ENCODE assay signal across 31 mouse cellular contexts in genomic region chr11:43940501-43941202, GRCm38 (mm10). TPM values are rescaled to one million over a fixed set of nuclear protein-coding genes. Genes with fewer than 3 reads are reported as not detected.
DNase-seq lines count a peak whose midpoint lies in the region; ATAC-seq and TF ChIP-seq lines count a peak whose summit lies in the region.
"Had no signal": no experiment of that assay in that cellular context is flagged by ENCODE, and none has a peak within 500 bp of the region (broad histone marks: within the 10 kb centered on the region; RNA-seq: fewer than 3 reads in every experiment).

No protein-coding gene starts in this region.

- no peak for TF ChIP-seq POLR2A in kidney, adult 2 months (IDR thresholded peaks at IDR 0.05; ENCODE audit: low read depth, low read length)

- H3K4me1 ChIP-seq in lung, postnatal 0 days (ENCODE audit: insufficient read depth, low read depth, low read length), result no peaks in the 10 kb centered on the region
- H3K4me1 ChIP-seq in kidney, adult 2 months (ENCODE audit: control insufficient read depth, insufficient read depth, low read length), result no peaks in the 10 kb centered on the region
- H3K4me1 ChIP-seq: embryonic facial prominence, embryonic 13.5 days; forebrain, embryonic 10.5 days; forebrain, embryonic 15.5 days; hindbrain, embryonic 13.5 days; liver, embryonic 12.5 days; neural tube, embryonic 13.5 days had no signal

- no peaks in the 10 kb centered on the region for H3K27me3 ChIP-seq in lung, postnatal 0 days (replicated peaks; ENCODE audit: insufficient read depth, low read length)
- no peaks in the 10 kb centered on the region for H3K27me3 ChIP-seq in kidney, adult 2 months (replicated peaks; ENCODE audit: control insufficient read depth, insufficient read depth, low read length)
- H3K27me3 ChIP-seq: embryonic facial prominence, embryonic 13.5 days; forebrain, embryonic 15.5 days; hindbrain, embryonic 13.5 days; liver, embryonic 12.5 days; neural tube, embryonic 13.5 days had no signal

- no peak overlapping the region for H3K4me3 ChIP-seq in lung, postnatal 0 days (ENCODE audit: low read depth, low read length)
- H3K4me3 ChIP-seq in kidney, adult 2 months (ENCODE audit: insufficient read depth, low read depth, low read length), result no peak overlapping the region
- H3K4me3 ChIP-seq: embryonic facial prominence, embryonic 13.5 days; forebrain, embryonic 10.5 days; forebrain, embryonic 15.5 days; gastrocnemius, adult 2 months; hindbrain, embryonic 13.5 days; left cerebral cortex, adult 2 months; liver, embryonic 12.5 days; neural tube, embryonic 13.5 days had no signal

- peak; percentile 46 for TF ChIP-seq EP300 in lung, postnatal 0 days (IDR thresholded peaks at IDR 0.05)

- no peak overlapping the region for H3K9ac ChIP-seq in lung, postnatal 0 days (replicated peaks; ENCODE audit: low read depth)
- H3K9ac ChIP-seq: embryonic facial prominence, embryonic 13.5 days; forebrain, embryonic 15.5 days; hindbrain, embryonic 13.5 days; liver, embryonic 12.5 days; liver, postnatal 0 days; neural tube, embryonic 13.5 days had no signal

- no peak overlapping the region for H3K4me2 ChIP-seq in lung, postnatal 0 days (replicated peaks; ENCODE audit: low read depth, low read length)
- H3K4me2 ChIP-seq: embryonic facial prominence, embryonic 13.5 days; forebrain, embryonic 15.5 days; hindbrain, embryonic 13.5 days; liver, embryonic 12.5 days; neural tube, embryonic 13.5 days had no signal

- H3K9me3 ChIP-seq in lung, postnatal 0 days (ENCODE audit: low read length), result no peaks in the 10 kb centered on the region
- H3K9me3 ChIP-seq: embryonic facial prominence, embryonic 13.5 days; forebrain, embryonic 10.5 days; forebrain, embryonic 15.5 days; hindbrain, embryonic 13.5 days; liver, embryonic 12.5 days; neural tube, embryonic 13.5 days had no signal

- H3K27ac ChIP-seq in lung, postnatal 0 days (ENCODE audit: low read length), result no peak overlapping the region
- no peak overlapping the region for H3K27ac ChIP-seq in kidney, adult 2 months (ENCODE audit: insufficient read depth, low read depth, low read length)
- H3K27ac ChIP-seq: embryonic facial prominence, embryonic 13.5 days; forebrain, embryonic 10.5 days; forebrain, embryonic 15.5 days; gastrocnemius, adult 2 months; hindbrain, embryonic 13.5 days; left cerebral cortex, adult 2 months; liver, embryonic 12.5 days; neural tube, embryonic 13.5 days; stomach, postnatal 0 days had no signal

- peak; percentile 56 for DNase-seq in lung, postnatal 0 days (ENCODE audit: low spot score)
- no peak for DNase-seq in lung, postnatal 10 days
- peak; percentile 30 for DNase-seq in A20 (ENCODE audit: low read depth, low spot score)
- DNase-seq in kidney, adult 2 months, result no peak
- DNase-seq in embryo, embryonic 10.5 days (ENCODE audit: low spot score), result no peak
- DNase-seq: adrenal gland, adult 2 months; cerebellum, adult 8-10 months; cerebellum, postnatal 36 days; gastrocnemius, adult 2 months; gastrocnemius, postnatal 36 days; kidney, postnatal 14 days; layer of hippocampus, adult 9-11 months; left cerebral cortex, postnatal 4 days; liver, postnatal 0 days; lung, postnatal 4 days; right cerebral cortex, postnatal 4 days; thymus, adult 18-20 months; thymus, postnatal 25 days had no signal

- TF ChIP-seq CTCF in lung, postnatal 0 days (IDR thresholded peaks at IDR 0.05), result peak; percentile 12
- no peak for TF ChIP-seq CTCF in kidney, adult 2 months (conservative IDR thresholded peaks at IDR 0.05; ENCODE audit: insufficient read depth, insufficient read length, low read depth, low read length)

- no peaks in the 10 kb centered on the region for H3K36me3 ChIP-seq in lung, postnatal 0 days (ENCODE audit: insufficient read depth, low read length)
- no peaks in the 10 kb centered on the region for H3K36me3 ChIP-seq in kidney, adult 2 months (ENCODE audit: control insufficient read depth, insufficient read depth, low read length)
- H3K36me3 ChIP-seq: embryonic facial prominence, embryonic 13.5 days; forebrain, embryonic 10.5 days; forebrain, embryonic 15.5 days; hindbrain, embryonic 13.5 days; liver, embryonic 12.5 days; neural tube, embryonic 13.5 days had no signal

- 80% methylated on average over 6 of the region's 6 CpGs for WGBS in lung, postnatal 0 days
- WGBS in kidney, adult 2 months, result 89% methylated on average over 6 of the region's 6 CpGs

- peak; percentile 64 for ATAC-seq in lung, postnatal 0 days
- ATAC-seq in common myeloid progenitor, adult 5-6 weeks (replicated peaks; ENCODE audit: low read depth, poor library complexity, severe bottlenecking), result peak; percentile 84
- peak; percentile 40; the same call in 1 of the 2 replicates for ATAC-seq in monocyte, adult 5-6 weeks (replicated peaks; ENCODE audit: insufficient number of reproducible peaks, low FRiP score, low TSS enrichment, poor library complexity, severe bottlenecking)
- ATAC-seq: activated CD4-positive, CD25-positive, alpha-beta regulatory T cell, adult 4 months; forebrain, embryonic 15.5 days; intestine, embryonic 16.5 days; liver, embryonic 12.5 days; liver, postnatal 0 days; midbrain, embryonic 16.5 days had no signal

RNA-seq across cellular contexts. Expression of gene Adra1b, which starts 39.6 kb away (rescaled TPM):
- polyA plus RNA-seq in lung, postnatal 0 days (2015; fragmentation: Nextera tagmentation; extraction: Ambion mirVana), result 6.5 and 9.0 TPM in 2 replicates
- not detected in 2 replicates for total RNA-seq in common myeloid progenitor, adult 5-6 weeks (2017)
- not detected in 3 replicates for total RNA-seq in monocyte, adult 5-6 weeks (2017)
- 5.6 and 6.9 TPM in 2 replicates for polyA plus RNA-seq in kidney, adult 2 months (2012; rRNA removed)
- polyA plus RNA-seq: activated CD4-positive, CD25-positive, alpha-beta regulatory T cell, adult 4 months had no signal

Comparison
In these comparisons a context has a peak if more than half of its experiments do, and no peak if none do; other contexts are left out.
1. DNase-seq: peak in lung, postnatal 0 days (single experiment) and A20 (single experiment); none in lung, postnatal 10 days (single experiment), kidney, adult 2 months (single experiment) and embryo, embryonic 10.5 days (single experiment).
2. Peak in every context shown above with its lines, with median percentiles within 50 percentile points of each other: ATAC-seq.